Mouse (Mus musculus) liver, embryonic 14.5 days (tissue): ENCODE results near the gene Pycr2.

Experiments used
- CTCF ChIP-seq: IDR thresholded peaks from 2 replicates; pipeline ENCODE4 v1.5.1; 2016; ENCODE audit warnings: antibody characterized with exemption, low read depth, control low read depth
- EP300 ChIP-seq: IDR thresholded peaks from 2 replicates; pipeline ENCODE4 v1.6.1; 2016; ENCODE audit warnings: antibody characterized with exemption, low read depth

GRCm38 (mm10) chr1:180905307-180905706, 1.2 kb downstream of the Pycr2 start:
- TF ChIP-seq CTCF (no peak), EP300 (no peak)
